Comparison of ENCODE assay signal across 8 mouse cellular contexts in genomic region chr9:121299223-121299755, GRCm38 (mm10). TPM values are rescaled to one million over a fixed set of nuclear protein-coding genes. Genes with fewer than 3 reads are reported as not detected.
A peak's percentile ranks its signal among the peaks of the same experiment; 100 is the strongest.
DNase-seq lines count a peak whose midpoint lies in the region; ATAC-seq and TF ChIP-seq lines count a peak whose summit lies in the region.

No protein-coding gene starts in this region.

- no peaks in the 10 kb centered on the region for H3K9me3 ChIP-seq in lung, embryonic 14.5 days (ENCODE audit: low read depth, low read length)
- H3K9me3 ChIP-seq in embryonic facial prominence, embryonic 15.5 days (replicated peaks) = no peaks in the 10 kb centered on the region
- H3K9me3 ChIP-seq in intestine, embryonic 16.5 days (ENCODE audit: control insufficient read depth, low read length) = no peaks in the 10 kb centered on the region
- H3K9me3 ChIP-seq in neural tube, embryonic 14.5 days (ENCODE audit: control insufficient read depth, low read length) = no peaks in the 10 kb centered on the region

- H3K27me3 ChIP-seq in lung, embryonic 14.5 days (ENCODE audit: insufficient read depth, low read length) = no peaks in the 10 kb centered on the region
- no peaks in the 10 kb centered on the region for H3K27me3 ChIP-seq in embryonic facial prominence, embryonic 15.5 days
- 0 out of 2 replicates have a peak, but pooled peaks cover 3% of the 10 kb centered on the region for H3K27me3 ChIP-seq in intestine, embryonic 16.5 days (replicated peaks; ENCODE audit: control insufficient read depth, insufficient read depth, low read length)
- no peaks in the 10 kb centered on the region for H3K27me3 ChIP-seq in neural tube, embryonic 14.5 days (ENCODE audit: control insufficient read depth, insufficient read depth, low read length)

- 65% methylated on average over 9 of the region's 9 CpGs for WGBS in lung, embryonic 14.5 days
- 77% methylated on average over 9 of the region's 9 CpGs for WGBS in embryonic facial prominence, embryonic 15.5 days
- 50% methylated on average over 9 of the region's 9 CpGs for WGBS in intestine, embryonic 16.5 days
- 49% methylated on average over 9 of the region's 9 CpGs for WGBS in neural tube, embryonic 14.5 days

- peaks cover 16% of the 10 kb centered on the region for H3K4me1 ChIP-seq in lung, embryonic 14.5 days (ENCODE audit: insufficient read depth)
- peaks cover 49% of the 10 kb centered on the region for H3K4me1 ChIP-seq in embryonic facial prominence, embryonic 15.5 days
- peaks cover 57% of the 10 kb centered on the region for H3K4me1 ChIP-seq in intestine, embryonic 16.5 days (ENCODE audit: control insufficient read depth, insufficient read depth, low read length)
- H3K4me1 ChIP-seq in neural tube, embryonic 14.5 days (ENCODE audit: control insufficient read depth, insufficient read depth, low read length) = peaks cover 34% of the 10 kb centered on the region

- H3K4me3 ChIP-seq in lung, embryonic 14.5 days (ENCODE audit: low read depth, low read length) = peak overlapping the region; percentile 83; the same call in 1 of the 2 replicates
- peak overlapping the region; percentile 86; the same call in 1 of the 2 replicates for H3K4me3 ChIP-seq in embryonic facial prominence, embryonic 15.5 days (replicated peaks)
- peak overlapping the region; percentile 91 for H3K4me3 ChIP-seq in intestine, embryonic 16.5 days (ENCODE audit: low read length)
- H3K4me3 ChIP-seq in neural tube, embryonic 14.5 days (ENCODE audit: low read depth, low read length) = peak overlapping the region; percentile 60

- no peaks in the 10 kb centered on the region for H3K36me3 ChIP-seq in lung, embryonic 14.5 days (ENCODE audit: insufficient read depth)
- H3K36me3 ChIP-seq in embryonic facial prominence, embryonic 15.5 days = no peaks in the 10 kb centered on the region
- H3K36me3 ChIP-seq in intestine, embryonic 16.5 days (ENCODE audit: control insufficient read depth, insufficient read depth, low read length) = no peaks in the 10 kb centered on the region
- H3K36me3 ChIP-seq in neural tube, embryonic 14.5 days (ENCODE audit: control insufficient read depth, insufficient read depth, low read length) = no peaks in the 10 kb centered on the region

- H3K4me2 ChIP-seq in lung, embryonic 14.5 days = peak overlapping the region; percentile 93
- H3K4me2 ChIP-seq in embryonic facial prominence, embryonic 15.5 days (replicated peaks) = peak overlapping the region; percentile 97; the same call in 1 of the 2 replicates
- H3K4me2 ChIP-seq in intestine, embryonic 16.5 days (ENCODE audit: low read depth, low read length) = peak overlapping the region; percentile 99
- H3K4me2 ChIP-seq in neural tube, embryonic 14.5 days (ENCODE audit: low read depth, low read length) = peak overlapping the region; percentile 87

- ATAC-seq in lung, embryonic 14.5 days (ENCODE audit: insufficient read depth) = no peak
- ATAC-seq in embryonic facial prominence, embryonic 15.5 days (ENCODE audit: insufficient number of reproducible peaks, low FRiP score, low TSS enrichment, low read depth) = no peak
- no peak; the same call in 1 of the 2 replicates for ATAC-seq in intestine, embryonic 16.5 days
- ATAC-seq in neural tube, embryonic 14.5 days (ENCODE audit: low read depth) = no peak

- TF ChIP-seq CTCF in lung, embryonic 14.5 days (IDR thresholded peaks at IDR 0.05; ENCODE audit: low read depth) = no peak

- no peak for DNase-seq in lung, embryonic 14.5 days
- no peak for DNase-seq in lung, postnatal 36 days
- no peak for DNase-seq in adrenal gland, adult 8-10 months
- no peak for DNase-seq in layer of hippocampus, postnatal 10 days (ENCODE audit: low spot score in 2 of 2)
- no peak for DNase-seq in layer of hippocampus, adult 18-20 months (ENCODE audit: low spot score in 2 of 2)

- no peak overlapping the region for H3K27ac ChIP-seq in lung, embryonic 14.5 days (ENCODE audit: low read depth)
- H3K27ac ChIP-seq in embryonic facial prominence, embryonic 15.5 days (replicated peaks) = no peak overlapping the region
- H3K27ac ChIP-seq in intestine, embryonic 16.5 days (ENCODE audit: low read length) = peak overlapping the region; percentile 55
- 0 out of 2 replicates have a peak overlapping the region, but pooled peaks have one; percentile 23 for H3K27ac ChIP-seq in neural tube, embryonic 14.5 days (ENCODE audit: low read depth, low read length)

- no peak overlapping the region; the same call in 1 of the 2 replicates for H3K9ac ChIP-seq in lung, embryonic 14.5 days
- no peak overlapping the region for H3K9ac ChIP-seq in embryonic facial prominence, embryonic 15.5 days
- H3K9ac ChIP-seq in intestine, embryonic 16.5 days (ENCODE audit: low read depth, low read length) = peak overlapping the region; percentile 96
- H3K9ac ChIP-seq in neural tube, embryonic 14.5 days (replicated peaks; ENCODE audit: low read depth, low read length) = no peak overlapping the region; the same call in 1 of the 2 replicates

RNA-seq across cellular contexts. Expression of gene Trak1, which starts 2.0 kb away (rescaled TPM):
- polyA plus RNA-seq in lung, embryonic 14.5 days (2014; fragmentation: Nextera tagmentation; extraction: Ambion mirVana) = 20.8 and 20.9 TPM in 2 replicates
- polyA plus RNA-seq in embryonic facial prominence, embryonic 15.5 days (2015; fragmentation: Nextera tagmentation; extraction: Ambion mirVana) = 28.4 and 28.9 TPM in 2 replicates
- polyA plus RNA-seq in intestine, embryonic 16.5 days (2015; fragmentation: Nextera tagmentation; extraction: Ambion mirVana) = 21.7 and 23.7 TPM in 2 replicates
- 58.6 and 60.0 TPM in 2 replicates for polyA plus RNA-seq in neural tube, embryonic 14.5 days (2014; fragmentation: Nextera tagmentation; extraction: Ambion mirVana)
- 10 to 100 TPM; 59.3 to 80.6 (median 74.3) TPM for total RNA-seq in adrenal gland, adult 8-10 months (2022)
- 100 to 1,000 TPM; 207 to 210 TPM for total RNA-seq in layer of hippocampus, postnatal 10 days (2021)
- 100 to 1,000 TPM; 228 to 237 TPM for total RNA-seq in layer of hippocampus, adult 18-20 months (2021)

RNA-seq across cellular contexts. Expression of gene Ulk4, which starts 22.3 kb away (rescaled TPM):
- polyA plus RNA-seq in lung, embryonic 14.5 days (2014; fragmentation: Nextera tagmentation; extraction: Ambion mirVana) = 123 and 125 TPM in 2 replicates
- polyA plus RNA-seq in embryonic facial prominence, embryonic 15.5 days (2015; fragmentation: Nextera tagmentation; extraction: Ambion mirVana) = 143 and 159 TPM in 2 replicates
- polyA plus RNA-seq in intestine, embryonic 16.5 days (2015; fragmentation: Nextera tagmentation; extraction: Ambion mirVana) = 115 and 120 TPM in 2 replicates
- polyA plus RNA-seq in neural tube, embryonic 14.5 days (2014; fragmentation: Nextera tagmentation; extraction: Ambion mirVana) = 65.5 and 86.7 TPM in 2 replicates
- 1 to 10 TPM; 1.7 to 4.8 (median 2.6) TPM for total RNA-seq in adrenal gland, adult 8-10 months (2022)
- 1 to 10 TPM; 7.7 to 9.6 TPM for total RNA-seq in layer of hippocampus, postnatal 10 days (2021)
- 1 to 10 TPM; 7.7 to 8.3 TPM for total RNA-seq in layer of hippocampus, adult 18-20 months (2021)

Comparison
In these comparisons a context has a peak if more than half of its experiments do, and no peak if none do; other contexts are left out.
1. H3K27ac ChIP-seq: peak in intestine, embryonic 16.5 days (single experiment) and neural tube, embryonic 14.5 days (single experiment); none in lung, embryonic 14.5 days (single experiment) and embryonic facial prominence, embryonic 15.5 days (single experiment).
2. Peak in every context shown above with its lines, with median percentiles within 50 percentile points of each other: H3K4me2 ChIP-seq and H3K4me3 ChIP-seq.